Mouse (Mus musculus) MEL (cell line): ENCODE measurements around the gene Rtf2. TPM values are rescaled to one million over a fixed set of nuclear protein-coding genes. Genes with fewer than 3 reads are reported as not detected.

ENCODE experiments used
- DNase-seq: peaks from one replicate; pipeline ENCODE4 v3.0.0; 2011; ENCODE audit warnings: low read depth, low spot score
- H3K27ac ChIP-seq: 2 replicates; pipeline ENCODE4 v1.5.1; 2012; ENCODE audit warnings: low read depth, mild to moderate bottlenecking, control low read depth, low read length, moderate library complexity; ENCODE audit not compliant: control insufficient read depth
- H3K27me3 ChIP-seq, 2 experiments: fragments of 150-350 bp in 1 of 2; sonication (generic) in 1 of 2; 2 replicates each; pipeline ENCODE4 v1.6.1; 2012; ENCODE audit warnings: low read length in 2 of 2, mild to moderate bottlenecking in 2 of 2, improper control_type of control experiment in 1 of 2, moderate library complexity in 1 of 2; ENCODE audit not compliant: insufficient read depth in 2 of 2, control insufficient read depth in 1 of 2
- H3K36me3 ChIP-seq, 2 experiments: 2 replicates each; pipeline ENCODE4 v1.6.1; 2012 to 2014; ENCODE audit warnings: low read length in 2 of 2, improper control_type of control experiment in 1 of 2, inconsistent platforms in 1 of 2, mild to moderate bottlenecking in 1 of 2; ENCODE audit not compliant: insufficient read depth in 2 of 2, control insufficient read depth in 1 of 2
- H3K4me1 ChIP-seq, 2 experiments: fragments of 150-350 bp in 1 of 2; sonication (generic) in 1 of 2; 2 replicates each; pipeline ENCODE4 v1.6.1; 2012; ENCODE audit warnings: low read length in 2 of 2, improper control_type of control experiment in 1 of 2, mild to moderate bottlenecking in 1 of 2; ENCODE audit not compliant: insufficient read depth in 2 of 2, control insufficient read depth in 1 of 2
- H3K4me3 ChIP-seq, 2 experiments: fragments of 150-350 bp in 1 of 2; sonication (generic) in 1 of 2; 2 replicates each; pipeline ENCODE4 v1.5.1; 2012; ENCODE audit warnings: low read depth in 2 of 2, low read length in 2 of 2, mild to moderate bottlenecking in 2 of 2, moderate library complexity in 2 of 2, control low read depth in 1 of 2, improper control_type of control experiment in 1 of 2; ENCODE audit not compliant: control insufficient read depth in 1 of 2, insufficient read depth in 1 of 2
- H3K79me2 ChIP-seq: 2 replicates; pipeline ENCODE4 v1.6.1; 2012; ENCODE audit warnings: mild to moderate bottlenecking, low read length, moderate library complexity; ENCODE audit not compliant: control insufficient read depth, poor library complexity, insufficient read depth
- H3K9ac ChIP-seq: 2 replicates; pipeline ENCODE4 v1.6.1; 2012; ENCODE audit warnings: low read depth, mild to moderate bottlenecking, control low read depth, low read length, moderate library complexity; ENCODE audit not compliant: control insufficient read depth, poor library complexity, severe bottlenecking
- H3K9me3 ChIP-seq: fragments of 150-350 bp; sonication (generic); replicated peaks from 2 replicates; pipeline ENCODE4 v1.6.1; 2012; ENCODE audit warnings: mild to moderate bottlenecking, low read length, improper control_type of control experiment, moderate library complexity; ENCODE audit not compliant: insufficient read depth
- BHLHE40 ChIP-seq: IDR thresholded peaks from 2 replicates; pipeline ENCODE4 v1.6.1; 2012; ENCODE audit warnings: low read depth, mild to moderate bottlenecking, inconsistent platforms, low read length, improper control_type of control experiment, borderline replicate concordance
- CHD1 ChIP-seq: IDR thresholded peaks from 2 replicates; pipeline ENCODE4 v1.6.1; 2012; ENCODE audit warnings: low read depth, mild to moderate bottlenecking, inconsistent platforms, low read length, improper control_type of control experiment
- CHD2 ChIP-seq: IDR thresholded peaks from 2 replicates; pipeline ENCODE4 v1.6.1; 2011; ENCODE audit warnings: low read length, improper control_type of control experiment
- CTCF ChIP-seq, 3 experiments: IDR thresholded peaks in 2 of 3; conservative IDR thresholded peaks in 1 of 3; 2 replicates each; pipeline ENCODE4 v1.5.1; 2011 to 2012; ENCODE audit warnings: low read length in 3 of 3, low read depth in 2 of 3, mild to moderate bottlenecking in 2 of 3, improper control_type of control experiment in 1 of 3, inconsistent platforms in 1 of 3, mixed read lengths in 1 of 3, moderate library complexity in 1 of 3; ENCODE audit not compliant: control insufficient read depth in 1 of 3, insufficient read depth in 1 of 3, poor library complexity in 1 of 3, severe bottlenecking in 1 of 3
- EP300 ChIP-seq, 2 experiments: IDR thresholded peaks; 2 replicates each; pipeline ENCODE4 v1.6.1; 2011; ENCODE audit warnings: improper control_type of control experiment in 2 of 2, low read length in 2 of 2, low read depth in 1 of 2, mild to moderate bottlenecking in 1 of 2
- GABPA ChIP-seq: IDR thresholded peaks from 2 replicates; pipeline ENCODE4 v1.6.1; 2012; ENCODE audit warnings: low read depth, mild to moderate bottlenecking, inconsistent platforms, low read length, improper control_type of control experiment, moderate library complexity
- GATA1 ChIP-seq: IDR thresholded peaks from 2 replicates; pipeline ENCODE4 v1.6.1; 2011; ENCODE audit warnings: low read depth, low read length, improper control_type of control experiment
- MAX ChIP-seq: IDR thresholded peaks from 2 replicates; pipeline ENCODE4 v1.6.1; 2011; ENCODE audit warnings: low read length, improper control_type of control experiment
- MAZ ChIP-seq: IDR thresholded peaks from 2 replicates; pipeline ENCODE4 v1.6.1; 2012; ENCODE audit warnings: low read depth, mild to moderate bottlenecking, inconsistent platforms, low read length, improper control_type of control experiment
- MEF2A ChIP-seq: IDR thresholded peaks from 2 replicates; pipeline ENCODE4 v1.6.1; 2014; ENCODE audit warnings: low read depth, mild to moderate bottlenecking, inconsistent platforms, low read length, improper control_type of control experiment; ENCODE audit not compliant: poor library complexity, insufficient replicate concordance, severe bottlenecking; ENCODE audit errors: extremely low read depth
- MXI1 ChIP-seq: IDR thresholded peaks from 2 replicates; pipeline ENCODE4 v1.6.1; 2011; ENCODE audit warnings: mild to moderate bottlenecking, low read depth, low read length, improper control_type of control experiment
- NRF1 ChIP-seq: IDR thresholded peaks from 2 replicates; pipeline ENCODE4 v1.6.1; 2014; ENCODE audit warnings: low read depth, mild to moderate bottlenecking, inconsistent platforms, low read length, improper control_type of control experiment, moderate library complexity; ENCODE audit not compliant: poor library complexity, insufficient read depth, severe bottlenecking
- POLR2AphosphoS5 ChIP-seq: IDR thresholded peaks from 2 replicates; pipeline ENCODE4 v1.6.1; 2012; ENCODE audit warnings: low read depth, borderline replicate concordance, mild to moderate bottlenecking, inconsistent platforms, low read length, moderate library complexity, mixed read lengths
- RAD21 ChIP-seq: IDR thresholded peaks from 2 replicates; pipeline ENCODE4 v1.6.1; 2011; ENCODE audit warnings: mild to moderate bottlenecking, low read depth, low read length, improper control_type of control experiment
- SMC3 ChIP-seq: IDR thresholded peaks from 2 replicates; pipeline ENCODE4 v1.6.1; 2011; ENCODE audit warnings: low read depth, low read length, improper control_type of control experiment
- TAL1 ChIP-seq: IDR thresholded peaks from 2 replicates; pipeline ENCODE4 v1.6.1; 2012; ENCODE audit warnings: mild to moderate bottlenecking, inconsistent platforms, low read length, moderate library complexity, mixed read lengths
- TBP ChIP-seq: IDR thresholded peaks from 2 replicates; pipeline ENCODE4 v1.8.0; 2011; ENCODE audit warnings: low read depth, low read length, improper control_type of control experiment
- UBTF ChIP-seq: IDR thresholded peaks from 2 replicates; pipeline ENCODE4 v1.6.1; 2012; ENCODE audit warnings: low read depth, mild to moderate bottlenecking, inconsistent platforms, low read length, improper control_type of control experiment, moderate library complexity, borderline replicate concordance; ENCODE audit not compliant: insufficient read depth
- ZC3H11A ChIP-seq: IDR thresholded peaks from 2 replicates; pipeline ENCODE4 v1.6.1; 2012; ENCODE audit warnings: low read depth, mild to moderate bottlenecking, inconsistent platforms, low read length, improper control_type of control experiment
- ZMIZ1 ChIP-seq: IDR thresholded peaks from 2 replicates; pipeline ENCODE4 v1.6.1; 2012; ENCODE audit warnings: low read depth, mild to moderate bottlenecking, inconsistent platforms, low read length, improper control_type of control experiment, moderate library complexity
- polyA plus RNA-seq, 2 experiments: library from polyadenylated mRNA; stranded (reverse) in 1 of 2; unstranded in 1 of 2; fragments of >175 nt in 1 of 2; fragments of >200 nt in 1 of 2; gene quantifications; 2 replicates each; pipeline versions ENCODE4 v1.2.1 to v1.2.4; 2012; ENCODE audit warnings: low replicate concordance in 2 of 2, low read depth in 1 of 2; ENCODE audit not compliant: insufficient read length in 2 of 2, insufficient read depth in 1 of 2, missing spikeins in 1 of 2
- total RNA-seq: library from RNA; depleted of rRNA; stranded (reverse); fragments of 300-350 nt; gene quantifications from 2 replicates; pipeline ENCODE4 v1.2.3, GENCODE M21; 2012

Rtf2 gene
- total and polyA plus RNA-seq, 3 experiments: 68.2 to 81.5 TPM; not detected in 1

DNA sequence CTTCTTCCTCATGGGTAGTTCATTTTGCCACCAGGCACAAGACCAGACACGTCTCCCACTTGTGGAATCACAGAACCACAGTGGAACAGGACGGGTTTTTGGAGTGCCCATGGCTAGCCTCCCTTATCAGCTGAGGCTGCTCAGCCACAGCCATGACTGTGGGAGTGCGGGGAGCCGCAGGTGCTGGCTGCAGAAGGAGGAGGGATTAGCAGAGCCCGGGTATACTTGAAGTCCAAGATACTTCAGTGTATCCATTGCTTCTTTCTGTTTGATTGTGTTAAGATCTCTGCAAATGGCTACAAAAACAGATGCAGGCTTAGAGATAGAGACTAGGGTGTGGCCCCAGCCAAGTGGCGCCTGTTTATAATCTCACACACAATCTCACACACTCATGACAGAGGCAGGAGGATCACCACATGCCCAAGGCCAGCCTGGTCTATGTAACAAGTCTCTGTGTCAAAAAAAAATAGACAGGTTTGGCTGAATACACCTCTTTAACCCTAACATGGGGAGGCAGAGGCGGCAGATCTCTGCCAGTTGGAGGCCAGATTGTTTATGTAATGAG is 60.5 kb downstream of the Rtf2 start:
- Histone ChIP-seq H3K27me3 (no peaks in the 10 kb centered on the region), H3K9me3 (no peaks in the 10 kb centered on the region)
- TF ChIP-seq GATA1: 0 out of 2 replicates have a peak, but pooled peaks have one; percentile 12
- TF ChIP-seq ZMIZ1: no peak
- TF ChIP-seq, all 39 proteins: peak for 1
- Histone ChIP-seq H3K9ac (no peak overlapping the region), H3K79me2 (no peaks in the 10 kb centered on the region), H3K27ac (no peak overlapping the region), H3K36me3 (no peaks in the 10 kb centered on the region), H3K4me1 (no peaks in the 10 kb centered on the region), H3K4me3 (no peak overlapping the region)
- DNase-seq: peak; percentile 27

DNA sequence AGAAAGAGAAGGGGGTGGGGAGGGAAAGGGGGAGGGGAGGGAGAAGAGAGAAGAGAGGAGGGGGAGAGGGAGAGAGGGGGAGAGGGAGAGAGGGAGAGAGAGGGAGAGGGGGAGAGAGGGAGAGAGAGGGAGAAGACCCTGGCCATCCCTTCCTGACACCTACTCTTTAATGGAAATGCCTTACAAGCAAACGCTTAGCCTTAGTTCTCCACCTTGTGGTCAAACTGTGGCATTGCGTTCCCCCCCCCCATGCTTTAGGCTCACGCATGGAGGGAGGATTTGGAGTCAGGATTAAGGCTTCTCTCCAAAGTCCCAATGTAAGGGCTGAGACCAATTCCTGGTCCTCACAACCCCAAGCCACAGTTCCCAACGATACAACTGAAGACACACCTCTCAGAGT is 61.0 kb downstream of the Rtf2 start:
- Histone ChIP-seq H3K4me1 (no peaks in the 10 kb centered on the region), H3K4me3 (no peak overlapping the region), H3K36me3 (no peaks in the 10 kb centered on the region), H3K79me2 (no peaks in the 10 kb centered on the region), H3K27me3 (no peaks in the 10 kb centered on the region), H3K9me3 (no peaks in the 10 kb centered on the region), H3K9ac (no peak overlapping the region), H3K27ac (no peak overlapping the region)
- peak; percentile 36 for TF ChIP-seq ZC3H11A
- TF ChIP-seq CHD2: no peak
- TF ChIP-seq POLR2AphosphoS5: no peak
- peak; percentile 78 for TF ChIP-seq SMC3
- peak; percentile 70 to 75 (median 75) for TF ChIP-seq CTCF (IDR thresholded peaks at IDR 0.05 in 2 of 3, conservative IDR thresholded peaks at IDR 0.05 in 1 of 3; ENCODE audit: control insufficient read depth in 1 of 3, insufficient read depth in 1 of 3, low read depth in 2 of 3, low read length in 3 of 3, poor library complexity in 1 of 3, severe bottlenecking in 1 of 3)
- no peak for TF ChIP-seq EP300 (IDR thresholded peaks at IDR 0.05; ENCODE audit: low read depth in 1 of 2, low read length in 2 of 2)
- TF ChIP-seq RAD21: peak; percentile 60
- peak; percentile 86 for TF ChIP-seq MAZ
- peak; percentile 61 for DNase-seq

DNA sequence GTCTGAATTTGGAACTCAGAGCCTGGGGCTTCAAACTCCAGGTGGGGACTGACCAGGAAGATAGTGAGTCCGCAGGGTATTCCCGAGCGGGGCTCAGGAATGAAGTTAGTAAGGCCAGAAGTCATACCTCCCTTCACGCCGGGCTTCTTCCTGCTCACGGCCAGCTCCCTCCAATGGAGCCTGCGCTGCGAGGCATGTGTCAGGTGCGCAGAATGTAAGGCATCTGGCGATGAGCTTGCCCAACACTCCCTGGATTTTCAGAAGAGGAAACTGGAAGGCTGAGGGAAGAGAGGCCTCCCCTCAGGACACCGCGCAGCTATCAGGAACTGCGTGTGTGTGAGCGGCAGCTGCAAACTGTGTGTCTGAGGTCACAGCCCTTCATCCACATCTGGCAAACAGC is 61.8 kb downstream of the Rtf2 start:
- Histone ChIP-seq H3K9me3 (no peaks in the 10 kb centered on the region), H3K27me3 (no peaks in the 10 kb centered on the region), H3K36me3 (no peaks in the 10 kb centered on the region), H3K27ac (no peak overlapping the region), H3K4me3 (no peak overlapping the region), H3K79me2 (no peaks in the 10 kb centered on the region), H3K4me1 (no peaks in the 10 kb centered on the region), H3K9ac (no peak overlapping the region)
- no peak for DNase-seq
- TF ChIP-seq CHD1 (no peak), CHD2 (no peak), TBP (no peak), CTCF (IDR thresholded peaks at IDR 0.05 in 2 of 3, conservative IDR thresholded peaks at IDR 0.05 in 1 of 3; ENCODE audit: control insufficient read depth in 1 of 3, insufficient read depth in 1 of 3, low read depth in 2 of 3, low read length in 3 of 3, poor library complexity in 1 of 3, severe bottlenecking in 1 of 3) (no peak), BHLHE40 (no peak), POLR2AphosphoS5 (no peak), MXI1 (no peak), ZC3H11A (no peak), MAZ (no peak), NRF1 (no peak), EP300 (IDR thresholded peaks at IDR 0.05; ENCODE audit: low read depth in 1 of 2, low read length in 2 of 2) (no peak), TAL1 (no peak), UBTF (no peak), MAX (no peak), GABPA (no peak), MEF2A (no peak)
